Mouse (Mus musculus) left cerebral cortex, postnatal 10 days (tissue): ENCODE data around the gene Rgma. TPM values are rescaled to one million over a fixed set of nuclear protein-coding genes. Genes with fewer than 3 reads are reported as not detected.

Experiments
- DNase-seq, 2 experiments: peaks; one replicate each; pipeline ENCODE4 v3.0.0; 2021 to 2022; ENCODE audit warnings: low spot score in 2 of 2, mixed read lengths in 1 of 2; ENCODE audit errors: extremely low spot score in 1 of 2
- intact Hi-C: fragments of 180-260 bp; cut with DNase I; formaldehyde crosslinking; loops from one replicate; pipeline ENCODE4 v1.15.1; 2025
- total RNA-seq, 2 experiments: library from RNA; stranded (reverse); gene quantifications; 2 replicates each; pipeline ENCODE4 v1.2.3; 2021

Rgma gene
- total RNA-seq, 2 experiments from 2014 or later, result 151 to 153 TPM

GRCm38 (mm10) chr7:73423236-73423635 lies 47.9 kb downstream of the Rgma start:
- intact Hi-C loops, result no loop called here
- no peak for DNase-seq

GRCm38 (mm10) chr7:73424243-73424642 lies 48.9 kb downstream of the Rgma start:
- intact Hi-C loops, result no loop called here
- DNase-seq, result no peak

GRCm38 (mm10) chr7:73424705-73425104 lies 49.4 kb downstream of the Rgma start:
- intact Hi-C loops, result no loop called here
- DNase-seq, result no peak

GRCm38 (mm10) chr7:73425451-73425850 lies 50.1 kb downstream of the Rgma start:
- no peak for DNase-seq
- intact Hi-C loops, result no loop called here

GRCm38 (mm10) chr7:73426235-73426634 lies 50.9 kb downstream of the Rgma start:
- intact Hi-C loops, result no loop called here
- no peak for DNase-seq

- DNase-seq, result no peak
- intact Hi-C loops, result no loop called here
These were observed 51.6 kb downstream of the Rgma start for GRCm38 (mm10) chr7:73426752-73427386.

- no peak for DNase-seq
- intact Hi-C loops, result no loop called here
These were observed 52.5 kb downstream of the Rgma start for GRCm38 (mm10) chr7:73427794-73428193.

- DNase-seq, result no peak
- intact Hi-C loops, result no loop called here
These were observed 53.2 kb downstream of the Rgma start for GRCm38 (mm10) chr7:73428525-73428924.

- DNase-seq, result no peak
- intact Hi-C loops, result no loop called here
These were observed 58.5 kb downstream of the Rgma start for GRCm38 (mm10) chr7:73433637-73434335.

GRCm38 (mm10) chr7:73434336-73434677 lies 59.0 kb downstream of the Rgma start:
- intact Hi-C loops, result no loop called here
- DNase-seq, result no peak

GRCm38 (mm10) chr7:73435685-73436084 lies 60.4 kb downstream of the Rgma start:
- no peak for DNase-seq
- intact Hi-C loops, result no loop called here

GRCm38 (mm10) chr7:73441802-73442201 lies 66.5 kb downstream of the Rgma start:
- intact Hi-C loops, result no loop called here

GRCm38 (mm10) chr7:73442246-73442645 lies 66.9 kb downstream of the Rgma start:
- DNase-seq, result no peak
- intact Hi-C loops, result no loop called here

More at GRCm38 (mm10) chr7:73441802-73442201, 66.5 kb downstream of the Rgma start:
- no peak for DNase-seq

- DNase-seq, result no peak
- intact Hi-C loops, result loop anchor here (5.0 kb wide), 1 partner anchor 36 kb away; no protein-coding TSS in a partner anchor
These were observed 76.3 kb downstream of the Rgma start for GRCm38 (mm10) chr7:73451594-73451993.

- no peak for DNase-seq
- intact Hi-C loops, result loop anchor here (5.0 kb wide), 1 partner anchor 35 kb away; no protein-coding TSS in a partner anchor
These were observed 77.0 kb downstream of the Rgma start for GRCm38 (mm10) chr7:73452187-73452808.

GRCm38 (mm10) chr7:73454113-73454512 lies 78.8 kb downstream of the Rgma start:
- DNase-seq, result no peak
- intact Hi-C loops, result loop anchor here (5.0 kb wide), 1 partner anchor 33 kb away; no protein-coding TSS in a partner anchor

GRCm38 (mm10) chr7:73463546-73463945 lies 88.2 kb downstream of the Rgma start:
- DNase-seq, result no peak
- intact Hi-C loops, result no loop called here

- no peak for DNase-seq
- intact Hi-C loops, result no loop called here
These were observed 92.4 kb downstream of the Rgma start for GRCm38 (mm10) chr7:73467741-73468140.
